Mouse (Mus musculus) limb, embryonic 11.5 days (tissue): Measurements from ENCODE around the gene Plxnd1. TPM values are rescaled to one million over a fixed set of nuclear protein-coding genes. Genes with fewer than 3 reads are reported as not detected.

Experiments
- ATAC-seq: fragments of 200-750 bp; cut with Nextera tagmentation; 2 replicates; pipeline ENCODE4 v1.8.0; 2017; ENCODE audit warnings: low read depth; ENCODE audit not compliant: insufficient number of reproducible peaks, low FRiP score, low TSS enrichment
- DNase-seq: peaks from one replicate; pipeline ENCODE4 v3.0.0-alpha.2; 2015; ENCODE audit warnings: low spot score
- H3K27ac ChIP-seq: fragments of 300-500 bp; sonication (generic); replicated peaks from 2 replicates; pipeline ENCODE4 v1.5.1; 2014; ENCODE audit warnings: low read depth, mild to moderate bottlenecking, low read length
- H3K27me3 ChIP-seq: fragments of 300-500 bp; sonication (generic); 2 replicates; pipeline ENCODE4 v1.6.1; 2014; ENCODE audit warnings: mild to moderate bottlenecking, low read length, mixed read lengths; ENCODE audit not compliant: control insufficient read depth, insufficient read depth
- H3K36me3 ChIP-seq: fragments of 300-500 bp; sonication (generic); 2 replicates; pipeline ENCODE4 v1.6.1; 2014; ENCODE audit warnings: mild to moderate bottlenecking, low read length, moderate library complexity, mixed read lengths; ENCODE audit not compliant: control insufficient read depth, insufficient read depth
- H3K4me1 ChIP-seq: fragments of 300-500 bp; sonication (generic); 2 replicates; pipeline ENCODE4 v1.6.1; 2014; ENCODE audit warnings: low read length, mixed read lengths; ENCODE audit not compliant: control insufficient read depth, insufficient read depth
- H3K4me2 ChIP-seq: fragments of 300-500 bp; sonication (generic); 2 replicates; pipeline ENCODE4 v1.6.1; 2014; ENCODE audit warnings: low read depth, mild to moderate bottlenecking, moderate library complexity; ENCODE audit not compliant: severe bottlenecking
- H3K4me3 ChIP-seq: fragments of 300-500 bp; sonication (generic); 2 replicates; pipeline ENCODE4 v1.5.1; 2014; ENCODE audit warnings: low read depth, low read length
- H3K9ac ChIP-seq: fragments of 300-500 bp; sonication (generic); 2 replicates; pipeline ENCODE4 v1.6.1; 2014; ENCODE audit warnings: mild to moderate bottlenecking, low read length
- H3K9me3 ChIP-seq: fragments of 300-500 bp; sonication (generic); 2 replicates; pipeline ENCODE4 v1.6.1; 2016; ENCODE audit warnings: low read length; ENCODE audit not compliant: control insufficient read depth
- WGBS: fragments of 180-500 bp; shearing (Covaris S2); extraction: QIAGEN DNeasy Blood & Tissue Kit; methylation state at CpG from one replicate; pipeline ENCODE4 v1.1.7; 2014; 5-methylcytosine and 5-hydroxymethylcytosine counted together
- polyA plus RNA-seq: library from polyadenylated mRNA; unstranded; fragments of >200 nt; fragmentation: Nextera tagmentation; extraction: Ambion mirVana; gene quantifications from 2 replicates; pipeline ENCODE4 v1.2.1, GENCODE M21; 2014

The Plxnd1 gene
- polyA plus RNA-seq, 1 experiment from 2014 or later: 19.6 TPM

GRCm38 (mm10) chr6:115941128-115941527 lies 53.7 kb downstream of the Plxnd1 start:
- WGBS: 8% methylated on average over 11 of the region's 12 CpGs
- Histone ChIP-seq H3K4me1 (no peaks in the 10 kb centered on the region), H3K27me3 (no peaks in the 10 kb centered on the region), H3K9ac (no peak overlapping the region), H3K27ac (no peak overlapping the region), H3K4me2 (no peak overlapping the region), H3K4me3 (no peak overlapping the region), H3K36me3 (no peaks in the 10 kb centered on the region), H3K9me3 (no peaks in the 10 kb centered on the region)
- ATAC-seq (no peak), DNase-seq (no peak)

DNA sequence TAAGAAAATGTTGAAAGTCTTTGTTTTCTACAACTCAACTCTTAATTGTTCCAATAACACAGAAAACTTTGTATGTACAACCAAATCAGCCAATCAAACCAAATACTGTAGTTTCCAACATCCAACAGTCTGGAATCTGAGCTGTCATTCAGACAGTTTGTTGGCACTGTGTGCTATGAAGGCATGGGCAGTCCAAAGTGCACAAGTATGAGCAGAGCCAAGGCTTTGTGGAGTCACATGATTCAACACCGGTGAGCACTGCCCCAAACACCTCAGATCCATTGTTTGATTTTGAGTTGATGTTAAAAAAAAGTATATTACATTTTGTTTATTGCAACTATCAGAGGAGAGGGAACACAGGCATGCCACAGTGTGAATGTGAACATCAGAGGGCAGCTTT lies 54.2 kb downstream of the Plxnd1 start:
- Histone ChIP-seq H3K27ac (no peak overlapping the region), H3K4me3 (no peak overlapping the region), H3K9ac (no peak overlapping the region), H3K9me3 (no peaks in the 10 kb centered on the region), H3K36me3 (no peaks in the 10 kb centered on the region), H3K4me2 (no peak overlapping the region), H3K27me3 (no peaks in the 10 kb centered on the region), H3K4me1 (no peaks in the 10 kb centered on the region)
- DNase-seq (no peak), ATAC-seq (no peak)
- WGBS: 88% methylated on average over 1 of the region's 1 CpGs

DNA sequence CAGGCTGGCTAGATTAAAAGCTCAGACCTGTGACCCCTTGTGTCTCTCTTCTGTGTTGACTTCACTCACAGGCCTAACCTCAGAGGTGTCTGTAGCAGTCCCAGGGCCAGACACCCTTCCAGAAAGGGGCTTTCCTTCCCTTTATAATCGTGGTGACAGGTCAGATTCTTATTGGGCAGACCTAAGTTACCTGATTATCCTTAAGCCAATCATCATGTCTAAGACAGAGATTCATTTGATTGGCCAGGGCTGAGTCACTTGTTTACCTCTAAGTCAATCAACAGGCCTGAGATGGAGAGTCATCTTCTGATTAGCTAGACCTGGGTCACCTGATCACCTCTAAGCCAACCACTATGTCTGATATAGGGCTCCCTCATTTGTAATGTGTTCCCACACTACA lies 56.0 kb downstream of the Plxnd1 start:
- H3K4me3 ChIP-seq: no peak overlapping the region
- 65% methylated on average over 1 of the region's 1 CpGs for WGBS
- no peak overlapping the region for H3K27ac ChIP-seq
- no peaks in the 10 kb centered on the region for H3K9me3 ChIP-seq
- DNase-seq: no peak
- H3K4me2 ChIP-seq: no peak overlapping the region
- H3K9ac ChIP-seq: no peak overlapping the region
- H3K27me3 ChIP-seq: no peaks in the 10 kb centered on the region
- no peaks in the 10 kb centered on the region for H3K4me1 ChIP-seq
- no peak for ATAC-seq
- no peaks in the 10 kb centered on the region for H3K36me3 ChIP-seq

- H3K9ac ChIP-seq: no peak overlapping the region
- no peak overlapping the region for H3K4me2 ChIP-seq
- DNase-seq: no peak
- H3K27ac ChIP-seq: no peak overlapping the region
- H3K36me3 ChIP-seq: no peaks in the 10 kb centered on the region
- no peak for ATAC-seq
- H3K4me1 ChIP-seq: no peaks in the 10 kb centered on the region
- no peaks in the 10 kb centered on the region for H3K27me3 ChIP-seq
- no peak overlapping the region for H3K4me3 ChIP-seq
- 91% methylated on average over 2 of the region's 2 CpGs for WGBS
- H3K9me3 ChIP-seq: no peaks in the 10 kb centered on the region
These were observed 56.8 kb downstream of the Plxnd1 start for GRCm38 (mm10) chr6:115938011-115938410.

DNA sequence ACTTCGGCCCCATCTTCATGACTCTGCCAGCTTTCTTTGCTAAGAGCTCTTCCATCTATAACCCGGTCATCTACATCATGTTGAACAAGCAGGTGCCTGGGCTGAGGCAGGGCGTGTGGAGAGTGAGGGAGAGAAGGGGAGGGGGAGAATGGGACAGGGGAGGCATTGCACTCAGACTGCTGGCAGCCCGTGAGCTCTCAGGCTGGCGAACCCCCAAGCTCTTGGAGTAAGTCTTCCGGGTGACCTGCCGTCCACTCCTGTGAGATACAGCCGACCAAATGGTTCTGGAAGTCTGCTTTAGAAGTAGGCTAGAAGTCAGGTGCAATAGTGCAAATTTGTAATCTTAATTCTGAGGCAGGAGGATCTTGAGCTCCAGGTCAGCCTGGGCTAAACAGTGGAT lies 59.3 kb downstream of the Plxnd1 start:
- 88% methylated on average over 8 of the region's 8 CpGs for WGBS

GRCm38 (mm10) chr6:115932391-115932790 lies 62.4 kb downstream of the Plxnd1 start:
- Histone ChIP-seq H3K27me3 (no peaks in the 10 kb centered on the region), H3K9me3 (no peaks in the 10 kb centered on the region), H3K36me3 (no peaks in the 10 kb centered on the region; the same call in 1 of the 2 replicates), H3K4me3 (no peak overlapping the region), H3K4me1 (0 out of 2 replicates have a peak, but pooled peaks cover 2% of the 10 kb centered on the region), H3K4me2 (no peak overlapping the region), H3K9ac (no peak overlapping the region), H3K27ac (no peak overlapping the region)
- DNase-seq: no peak
- 91% methylated on average over 3 of the region's 3 CpGs for WGBS
- ATAC-seq: no peak

More for the DNA sequence above, 59.3 kb downstream of the Plxnd1 start:
- H3K36me3 ChIP-seq: no peaks in the 10 kb centered on the region; the same call in 1 of the 2 replicates
- no peaks in the 10 kb centered on the region for H3K27me3 ChIP-seq
- H3K4me3 ChIP-seq: no peak overlapping the region
- no peak for DNase-seq
- no peak overlapping the region for H3K4me2 ChIP-seq
- H3K9ac ChIP-seq: no peak overlapping the region
- H3K9me3 ChIP-seq: no peaks in the 10 kb centered on the region
- no peak overlapping the region for H3K27ac ChIP-seq
- ATAC-seq: no peak
- no peaks in the 10 kb centered on the region for H3K4me1 ChIP-seq

DNA sequence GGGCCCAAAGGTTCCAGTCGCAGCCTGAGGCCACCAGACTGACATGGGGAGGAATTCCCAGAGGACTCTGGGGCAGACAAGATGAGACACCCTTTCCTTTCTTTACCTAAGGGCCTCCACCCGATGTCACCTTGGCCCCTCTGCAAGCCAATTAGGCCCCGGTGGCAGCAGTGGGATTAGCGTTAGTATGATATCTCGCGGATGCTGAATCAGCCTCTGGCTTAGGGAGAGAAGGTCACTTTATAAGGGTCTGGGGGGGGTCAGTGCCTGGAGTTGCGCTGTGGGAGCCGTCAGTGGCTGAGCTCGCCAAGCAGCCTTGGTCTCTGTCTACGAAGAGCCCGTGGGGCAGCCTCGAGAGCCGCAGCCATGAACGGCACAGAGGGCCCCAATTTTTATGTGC lies 63.2 kb downstream of the Plxnd1 start, which contains the start of gene Rho:
TSS of gene Rho (plus strand) at position 110 of the 400 bp plus-strand sequence.
- no peak within 1 kb of the TSS for H3K27ac ChIP-seq
- no peak within 1 kb of the TSS for H3K4me3 ChIP-seq
- H3K4me2 ChIP-seq: no peak within 1 kb of the TSS
- 83% methylated on average over 14 of the region's 14 CpGs for whole genome bisulfite sequencing
- no peaks in the 10 kb centered on the region for H3K27me3 ChIP-seq
- DNase-seq (no peak), ATAC-seq (no peak)
- no peaks in the 10 kb centered on the region; the same call in 1 of the 2 replicates for H3K36me3 ChIP-seq
- H3K4me1 ChIP-seq: peaks cover 10% of the 10 kb centered on the region; the same call in 1 of the 2 replicates
- no peaks in the 10 kb centered on the region for H3K9me3 ChIP-seq
- no peak within 1 kb of the TSS for H3K9ac ChIP-seq

DNA sequence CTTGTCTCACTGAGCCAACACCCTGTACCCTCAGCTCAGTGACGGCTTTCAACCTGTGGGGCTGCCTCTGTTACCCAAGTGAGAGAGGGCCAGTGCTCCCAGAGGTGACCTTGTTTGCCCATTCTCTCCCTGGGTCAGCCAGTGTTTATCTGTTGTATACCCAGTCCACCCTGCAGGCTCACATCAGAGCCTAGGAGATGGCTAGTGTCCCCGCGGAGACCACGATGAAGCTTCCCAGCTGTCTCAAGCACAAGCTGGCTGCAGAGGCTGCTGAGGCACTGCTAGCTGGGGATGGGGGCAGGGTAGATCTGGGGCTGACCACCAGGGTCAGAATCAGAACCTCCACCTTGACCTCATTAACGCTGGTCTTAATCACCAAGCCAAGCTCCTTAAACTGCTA lies 64.8 kb downstream of the Plxnd1 start:
- DNase-seq: no peak
- Histone ChIP-seq H3K27ac (no peak overlapping the region), H3K4me1 (peaks cover 20% of the 10 kb centered on the region), H3K27me3 (no peaks in the 10 kb centered on the region), H3K4me2 (no peak overlapping the region), H3K9me3 (no peaks in the 10 kb centered on the region), H3K9ac (no peak overlapping the region), H3K4me3 (no peak overlapping the region), H3K36me3 (no peaks in the 10 kb centered on the region; the same call in 1 of the 2 replicates)
- 45% methylated on average over 5 of the region's 5 CpGs for WGBS
- no peak for ATAC-seq
